Mouse (Mus musculus) liver, embryonic 15.5 days (tissue): ENCODE results near the gene Itga6. TPM values are rescaled to one million over a fixed set of nuclear protein-coding genes. Genes with fewer than 3 reads are reported as not detected.
"Not testable (repeated sequence)": the region's sequence is repeated elsewhere in the genome, so short reads cannot be mapped to it uniquely, and the experiment has no call there.

Source experiments
- ATAC-seq: fragments of 200-750 bp; cut with Nextera tagmentation; 2 replicates; pipeline ENCODE4 v1.8.0; 2017; ENCODE audit warnings: moderate number of reproducible peaks, mild to moderate bottlenecking, moderate library complexity; ENCODE audit not compliant: insufficient read depth
- H3K27ac ChIP-seq: fragments of 300-500 bp; sonication (generic); replicated peaks from 2 replicates; pipeline ENCODE4 v1.5.1; 2015; ENCODE audit warnings: mild to moderate bottlenecking, inconsistent platforms
- H3K27me3 ChIP-seq: fragments of 300-500 bp; sonication (generic); 2 replicates; pipeline ENCODE4 v1.6.1; 2015; ENCODE audit warnings: mild to moderate bottlenecking, inconsistent platforms
- H3K36me3 ChIP-seq: fragments of 300-500 bp; sonication (generic); replicated peaks from 2 replicates; pipeline ENCODE4 v1.6.1; 2015; ENCODE audit warnings: moderate library complexity, mild to moderate bottlenecking, inconsistent platforms
- H3K4me1 ChIP-seq: fragments of 300-500 bp; sonication (generic); replicated peaks from 2 replicates; pipeline ENCODE4 v1.6.1; 2015; ENCODE audit warnings: inconsistent platforms
- H3K4me2 ChIP-seq: fragments of 300-500 bp; sonication (generic); 2 replicates; pipeline ENCODE4 v1.6.1; 2015; ENCODE audit warnings: moderate library complexity, mild to moderate bottlenecking, inconsistent platforms
- H3K4me3 ChIP-seq: fragments of 300-500 bp; sonication (generic); replicated peaks from 2 replicates; pipeline ENCODE4 v1.5.1; 2015; ENCODE audit warnings: mild to moderate bottlenecking, inconsistent platforms
- H3K9ac ChIP-seq: fragments of 300-500 bp; sonication (generic); 2 replicates; pipeline ENCODE4 v1.6.1; 2015; ENCODE audit warnings: moderate library complexity, mild to moderate bottlenecking, inconsistent platforms
- H3K9me3 ChIP-seq: fragments of 300-500 bp; sonication (generic); replicated peaks from 2 replicates; pipeline ENCODE4 v1.6.1; 2016; ENCODE audit warnings: inconsistent platforms
- WGBS: fragments of 180-500 bp; shearing (Covaris S2); methylation state at CpG from one replicate; pipeline ENCODE4 v1.1.7; 2015; ENCODE audit warnings: mixed read lengths; ENCODE audit not compliant: insufficient replicate concordance; 5-methylcytosine and 5-hydroxymethylcytosine counted together
- polyA plus RNA-seq: library from polyadenylated mRNA; unstranded; fragments of >200 nt; fragmentation: Nextera tagmentation; extraction: Ambion mirVana; gene quantifications from 2 replicates; pipeline ENCODE4 v1.2.1, GENCODE M21; 2015

Itga6 gene
- polyA plus RNA-seq, 1 experiment from 2014 or later, result 6.6 TPM

- Histone ChIP-seq H3K4me2 (no peak overlapping the region), H3K9me3 (no peaks in the 10 kb centered on the region), H3K9ac (no peak overlapping the region), H3K27me3 (no peaks in the 10 kb centered on the region), H3K4me1 (no peaks in the 10 kb centered on the region), H3K36me3 (peaks cover 62% of the 10 kb centered on the region), H3K4me3 (no peak overlapping the region), H3K27ac (no peak overlapping the region)
- no peak for ATAC-seq
- 76% methylated on average over 15 of the region's 15 CpGs for WGBS
These were observed 154.5 kb downstream of the Itga6 start for GRCm38 (mm10) chr2:71899886-71900285.

- 73% methylated on average over 7 of the region's 7 CpGs for WGBS
These were observed 159.7 kb downstream of the Itga6 start for GRCm38 (mm10) chr2:71905154-71905553.

GRCm38 (mm10) chr2:71906356-71906755 is 160.9 kb downstream of the Itga6 start:
- ATAC-seq, H3K9ac ChIP-seq, H3K4me3 ChIP-seq, H3K27ac ChIP-seq, H3K9me3 ChIP-seq, H3K4me1 ChIP-seq, H3K27me3 ChIP-seq, H3K4me2 ChIP-seq, H3K36me3 ChIP-seq: not testable (repeated sequence)
- WGBS, result 69% methylated on average over 8 of the region's 8 CpGs

More at GRCm38 (mm10) chr2:71905154-71905553, 159.7 kb downstream of the Itga6 start:
- Histone ChIP-seq H3K27me3 (no peaks in the 10 kb centered on the region), H3K4me1 (no peaks in the 10 kb centered on the region), H3K4me3 (no peak overlapping the region), H3K9ac (no peak overlapping the region), H3K9me3 (no peaks in the 10 kb centered on the region), H3K27ac (no peak overlapping the region), H3K4me2 (no peak overlapping the region), H3K36me3 (peaks cover 13% of the 10 kb centered on the region)
- no peak for ATAC-seq

Other genes starting within 250 kb of the Itga6 start
- 0.05 and 0.17 TPM in 2 replicates for gene Dlx1, start 217.5 kb upstream of the Itga6 start, polyA plus RNA-seq
- 0.03 TPM in 1 of 2 replicates, not detected in the other for gene Dlx2, start 198.9 kb upstream of the Itga6 start, polyA plus RNA-seq
- gene Pdk1, start 127.6 kb downstream of the Itga6 start, polyA plus RNA-seq, result 38.6 and 40.3 TPM in 2 replicates
- 6.5 and 9.4 TPM in 2 replicates for gene Rapgef4, start 235.6 kb downstream of the Itga6 start, polyA plus RNA-seq